Mouse (Mus musculus) hindbrain, embryonic 13.5 days (tissue): ENCODE results near the gene Mrs2. TPM values are rescaled to one million over a fixed set of nuclear protein-coding genes. Genes with fewer than 3 reads are reported as not detected.
A peak's percentile ranks its signal among the peaks of the same experiment; 100 is the strongest.

Source experiments
- ATAC-seq: fragments of 200-750 bp; cut with Nextera tagmentation; 2 replicates; pipeline ENCODE4 v1.8.0; 2017; ENCODE audit warnings: moderate TSS enrichment; ENCODE audit not compliant: low FRiP score
- H3K27ac ChIP-seq: fragments of 300-500 bp; sonication (generic); 2 replicates; pipeline ENCODE4 v1.5.1; 2015; ENCODE audit warnings: inconsistent platforms, mild to moderate bottlenecking, moderate library complexity
- H3K27me3 ChIP-seq: fragments of 300-500 bp; sonication (generic); 2 replicates; pipeline ENCODE4 v1.6.1; 2015; ENCODE audit warnings: mild to moderate bottlenecking, inconsistent platforms
- H3K36me3 ChIP-seq: fragments of 300-500 bp; sonication (generic); 2 replicates; pipeline ENCODE4 v1.6.1; 2015; ENCODE audit warnings: mild to moderate bottlenecking, inconsistent platforms
- H3K4me1 ChIP-seq: fragments of 300-500 bp; sonication (generic); replicated peaks from 2 replicates; pipeline ENCODE4 v1.6.1; 2015; ENCODE audit warnings: inconsistent platforms
- H3K4me2 ChIP-seq: fragments of 300-500 bp; sonication (generic); 2 replicates; pipeline ENCODE4 v1.6.1; 2015; ENCODE audit warnings: inconsistent platforms, mild to moderate bottlenecking, moderate library complexity
- H3K4me3 ChIP-seq: fragments of 300-500 bp; sonication (generic); 2 replicates; pipeline ENCODE4 v1.5.1; 2015; ENCODE audit warnings: mild to moderate bottlenecking, inconsistent platforms
- H3K9ac ChIP-seq: fragments of 300-500 bp; sonication (generic); 2 replicates; pipeline ENCODE4 v1.6.1; 2015; ENCODE audit warnings: mild to moderate bottlenecking, inconsistent platforms
- H3K9me3 ChIP-seq: fragments of 300-500 bp; sonication (generic); 2 replicates; pipeline ENCODE4 v1.6.1; 2016; ENCODE audit warnings: inconsistent platforms
- WGBS: fragments of 180-500 bp; shearing (Covaris S2); methylation state at CpG from one replicate; pipeline ENCODE4 v1.1.7; 2015; 5-methylcytosine and 5-hydroxymethylcytosine counted together
- polyA plus RNA-seq: library from polyadenylated mRNA; unstranded; fragments of >200 nt; fragmentation: Nextera tagmentation; extraction: Ambion mirVana; gene quantifications from 2 replicates; pipeline ENCODE4 v1.2.1, GENCODE M21; 2015

The Mrs2 gene
- polyA plus RNA-seq, result 18.1 and 19.8 TPM in 2 replicates

DNA sequence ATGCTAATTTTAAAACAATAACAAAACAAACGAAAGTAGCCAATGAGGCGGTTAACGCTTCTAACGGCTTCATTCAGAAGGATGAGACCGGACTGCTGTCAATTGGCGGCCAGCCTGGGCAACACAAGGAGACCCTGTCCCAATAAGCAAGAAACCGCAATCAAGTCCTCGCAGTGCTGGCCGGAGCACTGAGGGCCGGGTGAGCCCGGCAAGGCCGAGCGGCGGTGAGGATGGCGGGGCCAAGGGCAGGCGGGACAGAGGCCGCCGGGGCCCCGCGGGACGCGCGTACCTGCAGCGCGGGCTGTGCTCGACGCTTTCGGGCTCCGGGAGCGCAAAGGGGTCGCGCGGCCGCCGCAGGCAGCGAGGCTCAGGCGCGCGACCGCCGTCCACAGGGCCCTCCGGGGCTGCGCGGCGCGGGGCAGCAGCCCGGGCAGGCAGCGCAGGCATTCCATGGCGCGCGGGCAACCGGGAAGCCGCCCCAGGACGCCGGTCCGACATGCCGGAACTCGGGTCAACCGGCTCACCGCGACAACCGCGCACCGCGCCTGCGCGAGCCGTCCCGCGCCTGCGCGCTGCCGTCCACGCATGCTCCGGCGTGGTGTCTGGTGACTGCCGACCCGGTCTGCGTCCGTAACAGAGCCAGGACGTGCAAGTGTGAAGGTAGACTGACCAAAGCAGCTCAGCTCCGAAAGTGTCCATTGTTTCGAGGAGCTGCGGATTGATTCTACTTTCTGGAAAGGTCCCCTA, at the start of gene Mrs2:
Gene Mrs2, minus strand, starts transcription at position 587 of the 747 bp plus-strand sequence.
- Histone ChIP-seq H3K9ac (peak within 1 kb of the TSS; percentile 94), H3K4me2 (peak within 1 kb of the TSS; percentile 86), H3K4me3 (peak within 1 kb of the TSS; percentile 93), H3K36me3 (peaks cover 9% of the 10 kb centered on the region), H3K27me3 (no peaks in the 10 kb centered on the region), H3K4me1 (peaks cover 24% of the 10 kb centered on the region), H3K9me3 (no peaks in the 10 kb centered on the region), H3K27ac (peak within 1 kb of the TSS; percentile 90)
- ATAC-seq, result peak; percentile 96
- under 1% methylated on average over 79 of the region's 84 CpGs for WGBS

DNA sequence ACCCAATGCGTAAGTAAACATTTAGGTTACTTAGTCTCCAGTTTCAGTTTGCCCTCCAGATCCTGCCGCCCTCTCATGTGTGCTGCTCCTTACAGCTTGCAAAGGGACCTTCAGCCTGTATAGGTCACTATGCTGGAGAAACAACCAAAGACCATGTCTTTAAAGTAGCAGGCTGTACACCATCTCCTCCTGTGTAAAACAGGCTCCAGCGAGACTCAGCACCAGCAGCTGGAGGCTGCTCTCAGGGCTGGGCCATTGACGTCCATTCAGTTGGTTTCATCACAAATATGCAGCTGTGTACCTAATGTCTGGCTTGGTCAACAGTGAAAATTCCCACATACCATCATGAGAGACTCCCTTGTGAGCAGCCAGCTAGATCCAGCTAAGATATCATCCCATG, 49.6 kb upstream of the Mrs2 start:
- no peak for ATAC-seq
- no peaks in the 10 kb centered on the region for H3K9me3 ChIP-seq
- H3K4me3 ChIP-seq, result no peak overlapping the region
- H3K27ac ChIP-seq, result no peak overlapping the region
- no peaks in the 10 kb centered on the region for H3K36me3 ChIP-seq
- no peak overlapping the region for H3K9ac ChIP-seq
- H3K27me3 ChIP-seq, result no peaks in the 10 kb centered on the region
- 83% methylated on average over 4 of the region's 4 CpGs for WGBS
- no peak overlapping the region for H3K4me2 ChIP-seq
- no peaks in the 10 kb centered on the region for H3K4me1 ChIP-seq

DNA sequence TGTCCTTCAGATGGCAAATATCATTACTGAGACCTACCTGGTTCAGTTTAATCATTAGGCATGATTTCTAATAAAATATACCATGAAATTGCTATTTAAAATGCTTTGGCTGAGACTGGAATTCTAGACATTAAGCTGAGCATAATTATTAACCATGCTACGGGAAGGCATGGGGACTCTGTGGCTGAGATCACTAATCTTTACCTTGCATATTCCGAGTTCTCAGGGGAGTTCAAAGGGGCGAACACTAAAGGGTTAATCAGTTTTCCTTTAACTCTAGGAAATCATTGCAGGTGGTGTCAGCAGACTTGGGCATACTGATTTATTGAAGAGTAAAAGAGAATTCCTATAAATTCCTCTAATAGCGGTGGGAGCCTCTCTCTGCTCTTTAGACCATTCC, 47.0 kb upstream of the Mrs2 start:
- 90% methylated on average over 4 of the region's 4 CpGs for WGBS
- Histone ChIP-seq H3K9me3 (no peaks in the 10 kb centered on the region), H3K9ac (no peak overlapping the region), H3K27me3 (no peaks in the 10 kb centered on the region), H3K4me2 (no peak overlapping the region), H3K36me3 (no peaks in the 10 kb centered on the region), H3K4me1 (no peaks in the 10 kb centered on the region), H3K4me3 (no peak overlapping the region), H3K27ac (no peak overlapping the region)
- no peak for ATAC-seq

DNA sequence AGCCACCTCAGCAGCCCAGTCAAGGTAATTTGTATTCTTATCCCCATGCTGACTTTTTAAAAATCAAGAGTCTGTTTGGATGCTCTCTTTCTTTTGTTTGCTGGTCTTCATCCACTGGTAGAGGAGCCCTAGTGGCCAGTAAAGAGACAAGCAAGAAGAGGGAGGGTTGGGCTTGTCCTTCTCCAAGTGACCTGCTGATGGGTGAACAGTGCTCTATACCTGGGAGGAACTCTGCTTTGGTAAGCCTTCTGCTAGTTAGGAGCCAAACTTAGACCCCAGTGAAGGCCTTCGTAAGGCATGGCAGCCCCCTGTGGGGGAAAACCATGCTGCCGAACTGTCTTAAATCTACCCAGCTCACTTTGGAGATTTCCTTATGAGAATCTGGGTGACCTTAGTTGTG, 46.5 kb upstream of the Mrs2 start:
- ATAC-seq, result no peak
- no peaks in the 10 kb centered on the region for H3K36me3 ChIP-seq
- no peak overlapping the region for H3K9ac ChIP-seq
- H3K4me3 ChIP-seq, result no peak overlapping the region
- no peaks in the 10 kb centered on the region for H3K9me3 ChIP-seq
- WGBS, result 100% methylated on average over 2 of the region's 2 CpGs
- no peak overlapping the region for H3K27ac ChIP-seq
- H3K4me1 ChIP-seq, result no peaks in the 10 kb centered on the region
- H3K4me2 ChIP-seq, result no peak overlapping the region
- H3K27me3 ChIP-seq, result no peaks in the 10 kb centered on the region

DNA sequence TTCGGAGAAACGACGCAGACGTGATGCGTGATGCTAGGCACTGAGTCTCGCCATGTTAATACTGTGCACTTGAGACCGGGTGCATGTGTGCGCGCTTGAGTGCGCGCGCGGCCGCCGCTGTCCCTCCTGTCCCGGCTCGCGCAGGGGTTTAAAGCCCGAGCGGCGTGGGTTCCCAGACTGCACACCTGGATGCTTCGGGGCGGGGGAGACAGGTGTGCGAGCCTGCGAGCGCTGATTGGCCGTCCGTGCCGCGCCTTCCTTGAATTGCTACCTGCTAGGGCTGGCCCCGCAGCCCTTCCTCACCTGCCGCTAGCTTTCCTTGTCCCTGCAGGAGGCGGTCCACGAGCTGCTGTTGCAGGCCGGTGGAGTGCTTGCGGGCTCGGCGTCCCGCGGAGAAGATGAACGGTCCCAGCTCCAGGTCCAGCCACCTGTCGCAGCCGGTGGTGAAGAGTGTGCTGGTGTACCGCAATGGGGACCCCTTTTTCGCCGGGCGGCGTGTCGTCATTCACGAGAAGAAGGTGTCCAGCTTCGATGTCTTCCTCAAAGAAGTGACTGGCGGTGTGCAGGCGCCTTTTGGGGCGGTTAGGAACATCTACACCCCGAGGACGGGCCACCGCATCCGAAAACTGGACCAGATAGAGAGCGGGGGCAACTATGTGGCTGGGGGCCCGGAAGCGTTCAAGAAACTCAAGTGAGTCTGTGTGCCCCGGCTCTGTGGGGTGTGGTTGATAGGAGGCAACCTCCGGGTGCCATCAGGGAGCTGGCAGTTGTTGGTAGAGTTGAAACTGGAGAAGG, 35.9 kb upstream of the Mrs2 start, which contains the start of gene Dcdc2a:
Gene Dcdc2a, plus strand, starts transcription at position 132 of the 795 bp plus-strand sequence.
- peaks cover 19% of the 10 kb centered on the region for H3K4me1 ChIP-seq
- peak within 1 kb of the TSS; percentile 88 for H3K4me2 ChIP-seq
- no peak within 1 kb of the TSS for H3K27ac ChIP-seq
- WGBS, result 3% methylated on average over 61 of the region's 63 CpGs
- H3K4me3 ChIP-seq, result peak within 1 kb of the TSS; percentile 53
- peaks cover 36% of the 10 kb centered on the region for H3K27me3 ChIP-seq
- ATAC-seq, result peak; percentile 80
- H3K9ac ChIP-seq, result peak within 1 kb of the TSS; percentile 68
- 0 out of 2 replicates have a peak, but pooled peaks cover 5% of the 10 kb centered on the region for H3K9me3 ChIP-seq
- no peaks in the 10 kb centered on the region for H3K36me3 ChIP-seq

DNA sequence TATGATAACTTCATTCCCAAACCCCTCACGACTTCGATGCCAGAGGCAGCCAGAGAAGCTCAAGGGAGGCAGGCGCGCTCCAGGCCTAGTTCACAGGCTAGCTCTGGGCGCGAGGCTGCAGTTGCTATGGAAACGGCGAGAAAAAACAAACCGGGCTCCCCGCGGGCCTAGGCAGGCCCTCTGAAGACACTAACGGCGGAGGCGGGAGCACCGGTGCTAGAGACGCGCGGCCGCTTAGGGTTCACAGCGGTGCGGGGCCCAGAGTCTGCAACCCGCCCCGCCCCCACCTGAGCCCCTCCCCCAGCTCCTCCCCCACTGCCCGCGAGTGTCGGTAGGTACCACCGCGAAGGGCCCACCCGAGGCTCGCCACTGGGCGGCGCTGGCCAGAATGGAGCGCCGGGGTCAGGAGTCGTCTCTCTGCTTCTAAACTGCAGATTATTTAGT, 35.0 kb upstream of the Mrs2 start:
- Histone ChIP-seq H3K9me3 (peaks cover 5% of the 10 kb centered on the region; the same call in 1 of the 2 replicates), H3K36me3 (no peaks in the 10 kb centered on the region), H3K9ac (peak overlapping the region; percentile 68), H3K27me3 (peaks cover 36% of the 10 kb centered on the region), H3K4me2 (peak overlapping the region; percentile 88), H3K4me3 (peak overlapping the region; percentile 53), H3K4me1 (peaks cover 19% of the 10 kb centered on the region), H3K27ac (no peak overlapping the region)
- peak; percentile 90 for ATAC-seq
- WGBS, result under 1% methylated on average over 34 of the region's 35 CpGs

DNA sequence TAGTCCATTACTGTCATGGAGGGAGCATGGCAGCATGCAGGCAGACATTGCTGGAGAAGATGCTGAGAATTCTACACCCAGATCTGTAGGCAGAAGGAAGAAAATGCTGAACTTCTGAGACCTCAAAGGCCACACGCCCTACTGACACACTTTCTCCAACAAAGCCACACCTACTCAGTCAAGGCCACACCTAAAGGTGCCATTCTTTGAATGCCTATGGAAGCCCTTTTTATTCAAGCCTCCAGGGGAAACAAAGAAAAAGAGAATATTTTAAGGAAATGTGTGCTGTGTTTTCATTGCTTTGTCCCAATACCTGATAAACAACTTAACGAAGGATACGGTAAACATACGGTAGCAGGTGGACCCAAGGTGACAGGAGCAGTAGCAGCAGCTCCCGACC, 32.5 kb upstream of the Mrs2 start:
- H3K27ac ChIP-seq, result no peak overlapping the region

DNA sequence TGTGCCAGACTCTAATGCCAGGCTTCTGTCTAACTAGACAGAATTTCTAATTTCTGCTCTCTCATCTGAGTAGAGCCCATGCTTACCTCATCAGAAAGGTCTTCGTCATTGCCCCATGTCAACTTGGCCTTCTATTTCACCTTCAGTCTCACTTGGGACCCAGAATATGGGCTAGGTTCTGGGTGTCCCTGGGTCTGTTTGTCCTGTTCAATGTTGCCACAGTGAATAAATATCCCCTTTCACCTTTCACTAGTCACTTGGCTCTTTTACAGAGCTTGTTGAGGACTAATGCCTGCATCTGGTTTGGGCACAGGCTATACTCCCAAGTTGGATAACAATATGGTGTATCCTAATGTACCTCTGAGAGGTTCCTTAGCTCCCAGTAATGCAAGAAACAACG, 19.3 kb upstream of the Mrs2 start:
- ATAC-seq, result no peak
- no peaks in the 10 kb centered on the region for H3K27me3 ChIP-seq

More for the DNA sequence above, 32.5 kb upstream of the Mrs2 start:
- Histone ChIP-seq H3K4me3 (no peak overlapping the region), H3K9me3 (peaks cover 11% of the 10 kb centered on the region; the same call in 1 of the 2 replicates), H3K4me2 (no peak overlapping the region), H3K9ac (no peak overlapping the region), H3K27me3 (peaks cover 36% of the 10 kb centered on the region), H3K36me3 (no peaks in the 10 kb centered on the region), H3K4me1 (peaks cover 19% of the 10 kb centered on the region)
- ATAC-seq, result no peak
- WGBS, result 88% methylated on average over 5 of the region's 5 CpGs

DNA sequence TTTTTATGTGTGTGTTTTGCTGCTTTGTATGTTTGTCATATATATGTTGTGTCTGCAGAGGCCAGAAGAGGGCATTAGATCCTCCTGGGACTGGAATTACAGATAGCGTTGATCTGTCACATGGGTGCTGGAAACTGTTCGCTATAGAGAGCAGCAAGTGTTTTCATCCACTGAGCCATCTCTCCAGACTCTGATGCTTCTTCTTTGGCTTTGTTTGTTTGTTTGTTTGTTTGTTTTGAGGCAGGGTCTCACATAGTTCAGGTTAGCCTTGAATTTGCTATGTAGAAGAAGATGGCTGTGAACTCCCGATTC, 6.9 kb upstream of the Mrs2 start:
- Histone ChIP-seq H3K27me3 (no peaks in the 10 kb centered on the region), H3K9me3 (no peaks in the 10 kb centered on the region), H3K27ac (no peak overlapping the region), H3K9ac (no peak overlapping the region), H3K36me3 (no peaks in the 10 kb centered on the region), H3K4me1 (no peaks in the 10 kb centered on the region), H3K4me3 (no peak overlapping the region), H3K4me2 (no peak overlapping the region)
- ATAC-seq, result no peak
- 80% methylated on average over 3 of the region's 3 CpGs for WGBS

More for the DNA sequence above, 19.3 kb upstream of the Mrs2 start:
- H3K9me3 ChIP-seq, result no peaks in the 10 kb centered on the region
- no peaks in the 10 kb centered on the region for H3K36me3 ChIP-seq
- no peak overlapping the region for H3K4me2 ChIP-seq
- no peak overlapping the region for H3K27ac ChIP-seq
- WGBS, result 83% methylated on average over 2 of the region's 2 CpGs
- H3K9ac ChIP-seq, result no peak overlapping the region
- no peaks in the 10 kb centered on the region for H3K4me1 ChIP-seq
- no peak overlapping the region for H3K4me3 ChIP-seq

DNA sequence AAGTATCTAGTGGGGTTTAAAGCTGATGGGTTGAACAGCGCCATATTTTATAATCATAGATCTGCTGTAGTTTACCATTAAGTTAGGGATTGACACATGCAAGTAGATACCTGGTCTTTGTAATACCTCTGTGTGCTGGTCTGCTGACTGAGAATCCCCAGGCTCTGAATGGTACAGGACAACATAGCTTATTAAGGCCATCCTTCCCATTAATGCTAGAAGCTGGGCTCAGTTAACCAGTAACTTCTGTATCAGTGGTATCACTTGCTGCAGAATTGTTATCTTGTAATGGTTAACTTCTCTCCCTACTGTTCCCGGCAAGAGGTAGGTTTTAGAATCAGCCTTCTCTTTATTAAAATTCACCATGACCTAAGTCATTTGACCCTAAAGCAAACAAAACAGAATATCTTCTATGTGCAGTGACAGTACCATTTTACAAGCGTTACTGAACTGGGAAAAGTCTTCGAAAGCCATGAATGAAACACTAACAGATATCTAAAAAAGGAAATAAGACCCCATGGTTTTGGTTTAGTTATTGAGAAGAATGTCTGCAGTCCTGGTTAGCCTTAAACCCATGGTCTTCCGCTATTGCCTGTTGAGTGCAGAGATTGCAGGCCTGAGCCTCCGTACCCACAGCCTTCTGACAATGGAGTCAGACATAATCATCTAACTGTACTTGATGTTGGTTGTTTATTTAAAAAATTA, 6.4 kb upstream of the Mrs2 start:
- Histone ChIP-seq H3K36me3 (no peaks in the 10 kb centered on the region), H3K4me3 (no peak overlapping the region), H3K4me2 (no peak overlapping the region), H3K9me3 (no peaks in the 10 kb centered on the region), H3K27me3 (no peaks in the 10 kb centered on the region), H3K27ac (no peak overlapping the region), H3K4me1 (no peaks in the 10 kb centered on the region), H3K9ac (no peak overlapping the region)
- no peak for ATAC-seq
- 67% methylated on average over 6 of the region's 6 CpGs for WGBS

DNA sequence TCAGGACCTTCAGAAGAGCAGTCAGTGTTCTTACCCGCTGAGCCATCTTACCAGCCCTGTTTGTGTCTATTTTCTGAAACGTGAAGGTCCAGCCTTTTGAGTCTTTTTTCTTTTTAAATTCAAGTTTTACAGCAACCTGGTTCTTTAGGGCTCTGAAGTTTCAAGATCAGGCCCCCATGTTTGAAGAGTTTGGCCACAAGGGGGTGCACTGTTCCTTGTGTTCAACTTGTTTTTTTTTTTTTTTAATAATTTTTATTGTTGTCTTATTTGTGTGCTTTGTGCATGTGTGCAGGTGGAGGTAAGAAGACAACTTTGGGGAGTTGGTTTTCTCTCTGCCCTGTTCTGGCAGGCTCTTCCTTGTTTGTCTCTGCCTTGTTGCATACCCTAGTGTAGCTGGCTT, 4.5 kb upstream of the Mrs2 start:
- H3K27ac ChIP-seq, result no peak overlapping the region
- H3K36me3 ChIP-seq, result no peaks in the 10 kb centered on the region
- H3K9me3 ChIP-seq, result no peaks in the 10 kb centered on the region
- no peak overlapping the region for H3K4me2 ChIP-seq
- peaks cover 6% of the 10 kb centered on the region for H3K4me1 ChIP-seq
- no peak for ATAC-seq
- H3K27me3 ChIP-seq, result no peaks in the 10 kb centered on the region
- no peak overlapping the region for H3K4me3 ChIP-seq
- no peak overlapping the region for H3K9ac ChIP-seq
- WGBS, result 26% methylated on average over 2 of the region's 2 CpGs

DNA sequence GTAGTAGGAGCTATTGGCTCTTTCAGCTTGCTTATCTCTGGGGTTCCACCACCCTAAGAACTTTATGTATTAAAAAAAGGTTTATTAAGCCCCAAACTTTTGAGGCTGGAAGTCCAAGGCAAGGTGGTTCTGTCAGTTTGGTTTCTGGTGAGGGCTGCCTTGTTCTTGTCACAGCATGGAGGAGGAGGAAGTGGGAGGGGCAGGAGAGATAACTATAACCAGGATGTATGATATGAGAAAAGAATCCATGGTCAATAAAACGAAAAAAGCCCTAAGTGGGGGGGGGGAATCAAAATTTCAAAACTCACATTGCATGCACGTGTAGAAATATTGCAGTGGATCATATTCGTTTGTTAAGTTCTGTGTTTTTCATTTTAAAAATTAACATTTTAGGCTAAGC, 3.0 kb upstream of the Mrs2 start:
- 87% methylated on average over 3 of the region's 3 CpGs for WGBS
- Histone ChIP-seq H3K27ac (no peak overlapping the region), H3K4me2 (no peak overlapping the region), H3K36me3 (no peaks in the 10 kb centered on the region; the same call in 1 of the 2 replicates), H3K9me3 (no peaks in the 10 kb centered on the region), H3K4me1 (peaks cover 19% of the 10 kb centered on the region), H3K9ac (no peak overlapping the region), H3K4me3 (no peak overlapping the region), H3K27me3 (no peaks in the 10 kb centered on the region)
- no peak for ATAC-seq
